Mouse (Mus musculus): Measurements from ENCODE around the gene Lhfpl3. TPM values are rescaled to one million over a fixed set of nuclear protein-coding genes. Genes with fewer than 3 reads are reported as not detected.

The Lhfpl3 gene
- total RNA-seq, 1 experiment from 2014 or later: 1.9 TPM

DNA sequence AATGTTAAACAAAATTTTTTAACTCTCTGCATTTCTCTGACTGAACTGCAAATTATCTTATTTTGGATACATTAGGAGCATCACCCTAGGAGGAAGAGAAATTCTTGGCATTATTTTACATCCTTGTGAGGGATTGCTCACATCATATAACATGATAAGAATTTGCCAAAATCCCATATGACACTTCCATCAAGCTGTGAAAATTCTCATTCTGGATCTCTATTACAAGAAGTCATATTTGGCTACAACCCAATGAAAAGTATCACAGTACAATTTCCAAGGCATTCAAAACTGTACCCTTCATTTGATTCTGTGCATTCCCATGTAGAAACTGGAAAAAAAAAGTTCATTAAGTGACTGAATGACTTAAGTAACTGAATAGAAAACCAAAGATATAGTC, 180.3 kb downstream of the Lhfpl3 start:
- no peak for DNase-seq

- no peak for DNase-seq
Measured at GRCm38 (mm10) chr5:22928746-22929145, 182.9 kb downstream of the Lhfpl3 start.

DNA sequence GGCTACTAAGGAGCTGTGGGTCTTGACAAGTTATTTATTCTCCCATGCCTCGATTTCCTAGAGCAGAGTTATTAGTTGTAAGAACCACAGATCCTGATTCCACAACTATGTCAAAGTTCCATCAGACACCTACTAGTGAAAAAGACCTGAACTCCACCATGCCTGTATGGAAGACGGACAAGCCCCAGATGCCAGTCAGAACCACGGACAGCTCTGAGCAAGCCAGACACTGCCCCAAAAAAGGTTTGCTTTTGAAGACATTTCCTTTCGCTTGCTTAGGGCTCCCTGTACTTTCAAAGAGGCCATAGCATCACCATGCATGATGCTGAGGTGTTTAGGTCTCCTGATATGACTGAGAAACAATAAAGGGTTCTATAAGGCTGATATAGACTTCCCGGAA, 197.4 kb downstream of the Lhfpl3 start:
- DNase-seq: no peak

- DNase-seq: peak; percentile 10
Measured at GRCm38 (mm10) chr5:22963300-22963699, 217.4 kb downstream of the Lhfpl3 start.

DNA sequence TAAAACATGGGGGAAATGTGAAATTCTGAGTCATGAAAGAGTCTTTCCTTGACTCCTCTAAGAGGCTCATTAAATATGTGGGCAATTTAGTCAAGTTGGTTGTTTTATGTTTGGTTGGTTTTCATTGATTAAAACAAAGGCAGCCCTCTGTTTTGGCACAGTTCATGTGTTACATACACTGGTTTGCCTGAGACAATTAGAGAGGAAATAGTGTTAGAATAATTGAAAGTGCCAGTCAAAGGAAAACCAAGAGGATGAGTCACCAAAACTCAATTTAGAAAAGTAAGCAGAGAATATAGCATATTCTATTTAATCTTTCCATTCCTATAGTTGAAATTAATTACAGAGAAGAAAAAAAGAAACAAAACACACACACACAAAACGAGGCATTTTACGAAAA, 240.9 kb downstream of the Lhfpl3 start:
- DNase-seq: no peak

- no peak for DNase-seq
Measured at GRCm38 (mm10) chr5:22999811-23000210, 254.0 kb downstream of the Lhfpl3 start.

DNA sequence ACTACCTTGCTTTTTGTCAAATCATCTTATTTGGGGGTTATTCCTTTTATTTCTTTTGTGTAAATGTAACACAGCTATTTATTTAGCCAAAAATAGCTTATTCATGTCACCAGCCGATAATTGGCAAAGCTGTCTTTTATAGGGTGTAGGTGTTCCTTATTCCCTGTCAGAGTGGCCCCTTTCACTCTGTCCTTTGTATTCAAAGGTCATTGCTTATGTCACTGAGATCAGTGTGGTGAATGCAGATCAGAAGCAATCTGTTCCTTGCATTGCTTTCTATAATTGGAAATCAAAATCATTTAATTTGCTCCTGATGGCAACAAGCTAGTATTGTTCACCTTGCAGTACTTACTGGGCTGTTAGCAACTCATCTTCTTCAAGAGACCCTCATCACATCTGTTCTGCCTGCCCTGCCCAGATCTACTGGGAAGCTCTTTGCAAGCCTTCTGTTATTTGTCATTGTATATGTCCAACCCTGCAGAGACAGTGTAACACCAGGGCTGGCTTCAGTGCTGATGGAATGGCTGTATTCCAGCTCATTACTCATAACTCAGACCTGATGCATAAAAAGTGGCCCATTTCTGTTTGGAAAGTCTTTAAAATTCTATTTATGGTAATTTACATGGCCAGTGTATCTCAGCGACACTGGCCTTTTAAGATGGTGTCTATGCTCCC, 257.4 kb downstream of the Lhfpl3 start:
- no peak for DNase-seq

DNA sequence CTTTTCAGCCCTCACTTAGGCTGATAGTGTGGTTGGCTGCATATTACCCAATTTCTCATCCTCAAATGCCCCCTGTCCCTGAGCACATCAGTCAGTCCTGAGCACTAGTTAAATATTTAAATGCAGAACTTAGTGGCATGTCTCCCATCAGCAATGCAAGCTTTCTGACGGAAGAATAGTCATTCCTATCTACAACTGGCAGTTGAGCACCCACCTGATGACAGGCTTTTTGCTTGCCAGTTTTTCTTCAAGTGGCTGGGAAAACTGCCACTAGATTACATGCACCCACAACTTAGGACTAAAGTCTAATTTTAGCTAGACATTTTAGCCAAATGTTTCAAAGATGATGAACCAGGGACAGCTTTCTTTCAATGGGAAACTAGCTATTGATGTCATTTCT, 260.3 kb downstream of the Lhfpl3 start:
- no peak for DNase-seq

GRCm38 (mm10) chr5:23010460-23010859, 264.6 kb downstream of the Lhfpl3 start:
- DNase-seq: no peak

GRCm38 (mm10) chr5:23013997-23014396, 268.1 kb downstream of the Lhfpl3 start:
- no peak for DNase-seq

DNA sequence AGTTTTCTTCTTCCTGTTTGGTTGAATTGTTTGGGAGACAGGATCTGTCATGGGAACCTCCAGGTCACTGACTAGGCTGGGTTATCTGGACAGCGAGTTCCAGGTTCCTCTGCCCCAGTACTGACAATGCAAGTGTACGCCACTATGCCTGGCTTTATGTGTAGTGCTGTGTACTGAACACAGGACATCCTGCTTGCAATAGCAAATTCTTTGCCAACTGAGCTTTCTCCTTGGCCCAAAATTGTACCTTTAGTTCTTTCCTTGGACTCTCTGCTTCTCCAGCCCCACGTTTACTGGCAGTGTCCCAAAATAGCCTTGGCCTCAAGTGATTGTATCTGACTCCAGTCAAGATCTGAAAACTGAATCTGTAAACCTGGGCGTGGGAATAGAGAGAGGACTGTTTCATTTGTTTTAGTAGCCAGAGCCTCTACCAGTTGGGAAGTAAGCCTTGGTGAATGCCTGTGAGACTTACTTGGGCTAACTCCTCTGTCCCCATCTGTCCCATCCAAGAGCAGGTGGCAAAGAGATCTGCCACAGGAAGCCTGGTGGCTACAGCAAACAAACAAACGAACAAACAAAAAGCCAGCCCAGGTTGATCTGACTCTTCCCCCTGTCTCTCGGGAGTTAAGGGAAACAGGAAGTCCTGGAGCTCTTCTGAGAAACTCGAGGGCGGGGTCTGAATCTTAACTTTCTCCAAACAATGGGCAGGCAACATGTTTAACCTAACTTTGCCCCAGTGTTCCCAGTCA, 269.9 kb downstream of the Lhfpl3 start:
- DNase-seq: no peak

DNA sequence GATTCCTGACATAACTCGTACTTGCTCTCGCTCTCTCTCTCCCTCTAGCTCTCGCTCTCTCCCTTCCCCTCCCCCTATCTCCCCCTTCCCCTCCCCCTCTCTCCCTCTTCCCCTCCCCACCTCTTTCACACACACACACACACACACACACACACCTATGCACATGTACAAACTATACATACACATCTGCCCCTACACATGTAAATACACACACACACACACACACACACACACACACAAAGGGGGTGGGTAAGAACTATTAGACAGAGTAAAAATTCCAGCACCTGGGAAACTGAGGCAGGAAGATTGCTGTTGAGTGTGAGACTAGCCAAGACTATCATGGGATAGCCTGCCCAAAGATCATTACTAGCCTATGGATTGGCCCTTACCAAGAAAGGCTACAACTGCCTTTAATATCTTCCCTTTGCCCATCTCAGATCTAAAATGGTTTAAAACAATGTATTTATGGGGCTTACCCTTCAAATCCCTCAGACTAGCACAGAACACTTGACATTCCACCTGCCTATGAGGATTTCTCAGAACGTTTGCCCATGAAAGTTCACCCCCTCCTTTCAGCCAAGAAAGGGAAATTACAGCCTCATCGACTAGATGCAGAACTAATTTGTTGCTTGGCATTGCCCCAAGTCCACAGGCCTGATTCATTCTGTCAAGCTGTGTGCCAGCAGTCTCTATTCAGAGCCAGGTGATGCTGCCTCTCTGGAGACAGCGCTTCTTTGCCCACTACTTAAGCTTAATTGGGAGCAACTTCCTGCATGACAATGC, 289.3 kb downstream of the Lhfpl3 start:
- peak; percentile 8 for DNase-seq

DNA sequence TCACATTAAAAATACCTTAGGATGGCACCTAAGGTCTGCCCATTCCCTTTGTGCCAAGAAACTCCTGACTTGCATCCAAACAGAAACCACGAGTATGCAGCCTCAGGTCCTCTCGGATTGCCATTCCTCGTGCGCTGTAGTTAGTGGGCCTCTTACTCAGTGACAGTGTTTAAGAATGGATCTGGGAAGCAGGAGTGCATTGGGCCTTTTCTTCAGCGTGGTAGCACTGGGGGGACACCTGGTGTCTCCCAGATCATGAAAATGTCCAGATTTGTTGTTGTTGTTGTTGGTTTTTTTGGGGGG, 289.8 kb downstream of the Lhfpl3 start:
- no peak for DNase-seq

- DNase-seq: no peak
Measured at GRCm38 (mm10) chr5:23040429-23040828, 294.6 kb downstream of the Lhfpl3 start.

DNA sequence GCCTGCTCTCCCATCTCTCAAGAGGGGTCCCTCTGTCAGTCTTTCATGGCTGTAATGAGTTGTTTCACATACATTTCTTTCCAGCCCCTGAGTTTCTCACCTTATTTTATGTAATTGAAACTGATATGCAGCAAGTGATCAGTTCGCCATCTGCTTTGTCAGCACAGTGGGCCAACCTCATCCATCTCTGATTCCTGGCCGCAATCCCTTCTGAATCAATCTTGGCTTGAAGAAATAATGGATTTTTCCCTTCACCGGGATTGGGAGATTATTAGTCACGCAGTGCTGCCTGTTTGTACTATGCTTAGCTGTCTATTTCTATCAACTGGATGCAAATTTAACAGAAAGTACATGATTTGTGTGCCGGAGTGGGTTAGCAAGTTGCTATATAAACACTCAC, 297.0 kb downstream of the Lhfpl3 start:
- DNase-seq: no peak

DNA sequence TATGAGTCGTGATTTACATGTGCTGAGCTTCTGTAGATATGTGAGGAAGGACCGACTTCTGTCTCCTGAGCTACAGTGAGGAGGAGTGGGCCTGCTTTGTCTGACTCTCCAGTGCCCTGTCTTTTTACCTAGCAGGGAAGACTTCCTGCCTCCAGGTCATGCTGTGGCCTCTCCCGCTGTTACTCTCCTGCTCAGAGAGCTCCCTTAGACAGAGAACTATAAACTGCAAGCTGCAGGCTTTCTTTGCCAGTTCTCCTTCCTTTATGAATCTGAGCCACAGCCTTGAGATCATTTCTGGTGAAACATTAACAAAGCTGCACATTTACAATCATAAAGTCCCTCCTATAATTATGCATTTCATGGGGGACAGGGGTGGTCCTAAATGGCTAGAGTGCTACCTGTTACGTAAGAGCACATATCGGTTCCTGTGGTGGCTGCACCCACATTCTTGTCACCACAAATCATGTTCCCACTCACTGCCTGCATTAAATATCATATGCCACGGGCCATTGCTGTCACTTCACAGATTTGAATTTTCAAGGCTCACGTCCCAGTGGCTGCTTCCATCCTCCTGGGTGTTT, 303.3 kb downstream of the Lhfpl3 start:
- no peak for DNase-seq

DNA sequence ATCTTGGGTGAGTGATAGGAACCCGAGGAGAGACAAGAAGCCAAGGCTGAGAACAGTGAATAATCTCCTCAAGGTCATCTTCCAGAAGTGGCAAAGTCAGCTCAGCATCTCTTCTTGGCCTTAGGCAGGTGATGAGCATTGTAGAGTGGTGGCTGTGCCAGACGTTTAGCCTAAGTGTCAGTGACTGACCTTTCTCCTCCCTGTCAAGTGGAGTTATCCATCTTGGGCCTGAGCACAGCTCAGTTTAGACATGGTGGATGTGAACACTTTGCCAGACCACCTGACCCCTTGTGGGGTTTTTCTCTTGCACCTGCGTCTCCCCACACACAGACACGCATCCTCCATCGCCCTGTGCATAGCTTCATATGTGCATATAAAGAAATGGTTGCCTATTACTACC, 305.6 kb downstream of the Lhfpl3 start:
- no peak for DNase-seq

DNA sequence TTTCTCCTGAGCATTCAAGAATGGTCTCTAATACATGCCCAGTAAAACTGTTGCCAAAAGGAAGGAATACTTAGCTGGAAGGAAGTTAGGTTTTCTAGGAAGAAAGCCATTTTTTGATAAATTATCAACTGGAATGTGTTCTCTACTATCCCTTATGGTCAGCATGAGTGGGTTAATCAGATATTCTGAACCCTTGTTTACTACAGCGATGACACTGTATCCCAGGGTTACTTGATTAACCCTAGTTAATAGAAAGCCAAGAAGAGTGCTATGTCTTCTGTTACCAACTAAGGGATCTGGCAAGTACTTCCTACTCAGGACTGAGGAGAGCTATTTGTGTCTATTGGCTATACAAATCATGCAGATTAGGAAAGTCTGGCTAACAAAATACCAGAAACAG, 349.0 kb downstream of the Lhfpl3 start:
- no peak for DNase-seq

DNA sequence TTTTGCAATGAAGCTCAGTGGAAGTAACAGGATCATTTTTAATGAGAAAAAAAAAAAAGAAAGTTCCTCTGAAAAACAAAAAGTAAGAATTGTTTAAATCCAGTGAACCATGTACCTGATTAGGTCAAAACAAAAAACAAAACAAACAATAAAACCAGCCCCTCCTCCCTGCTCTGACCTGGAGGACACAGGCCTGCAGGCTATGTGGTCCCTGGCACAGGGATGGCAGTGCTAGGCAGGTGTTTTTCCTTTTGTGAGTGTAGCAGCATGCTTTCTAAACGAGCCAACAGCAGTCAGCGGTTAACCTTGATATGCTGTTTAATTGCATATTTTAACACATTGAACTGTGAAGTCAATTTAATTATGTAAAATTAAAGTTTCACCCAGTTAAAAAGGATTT, 360.7 kb downstream of the Lhfpl3 start:
- no peak for DNase-seq

- DNase-seq: no peak
Measured at GRCm38 (mm10) chr5:23111307-23111706, 365.4 kb downstream of the Lhfpl3 start.

GRCm38 (mm10) chr5:23114249-23114648, 368.4 kb downstream of the Lhfpl3 start:
- no peak for DNase-seq

DNA sequence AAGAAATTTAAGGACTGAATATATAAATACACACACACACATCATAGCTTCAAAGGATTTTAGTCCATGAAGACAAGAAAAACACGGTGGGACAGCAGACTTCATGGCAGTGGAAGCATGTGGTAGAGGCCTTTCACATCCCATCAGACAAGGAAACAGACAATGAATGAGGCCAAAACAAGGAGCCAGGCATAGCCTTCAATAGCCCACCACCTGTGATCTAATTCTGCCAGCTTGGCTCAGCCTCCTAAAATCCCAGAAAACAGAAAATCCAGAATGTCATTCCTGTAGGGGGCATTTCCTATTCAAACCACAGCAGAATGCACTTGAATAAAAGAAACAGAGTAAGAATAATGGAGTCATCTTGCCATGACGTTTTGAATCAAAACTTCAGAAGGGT, 381.0 kb downstream of the Lhfpl3 start:
- no peak for DNase-seq
